Mouse (Mus musculus) embryonic facial prominence, embryonic 12.5 days (tissue): ENCODE results near the gene Gm11032. TPM values are rescaled to one million over a fixed set of nuclear protein-coding genes. Genes with fewer than 3 reads are reported as not detected.

Source experiments
- ATAC-seq: fragments of 200-750 bp; cut with Nextera tagmentation; 2 replicates; pipeline ENCODE4 v1.8.0; 2017; ENCODE audit not compliant: insufficient number of reproducible peaks, insufficient read depth, low FRiP score, low TSS enrichment
- H3K27ac ChIP-seq: fragments of 300-500 bp; sonication (generic); 2 replicates; pipeline ENCODE4 v1.5.1; 2016; ENCODE audit warnings: mild to moderate bottlenecking
- H3K27me3 ChIP-seq: fragments of 300-500 bp; sonication (generic); 2 replicates; pipeline ENCODE4 v1.6.1; 2016; ENCODE audit warnings: mild to moderate bottlenecking, moderate library complexity
- H3K36me3 ChIP-seq: fragments of 300-500 bp; sonication (generic); 2 replicates; pipeline ENCODE4 v1.6.1; 2016; ENCODE audit warnings: mild to moderate bottlenecking
- H3K4me1 ChIP-seq: fragments of 300-500 bp; sonication (generic); 2 replicates; pipeline ENCODE4 v1.6.1; 2016
- H3K4me2 ChIP-seq: fragments of 300-500 bp; sonication (generic); replicated peaks from 2 replicates; pipeline ENCODE4 v1.6.1; 2016; ENCODE audit warnings: mild to moderate bottlenecking, moderate library complexity
- H3K4me3 ChIP-seq: fragments of 300-500 bp; sonication (generic); 2 replicates; pipeline ENCODE4 v1.5.1; 2016; ENCODE audit warnings: mild to moderate bottlenecking
- H3K9ac ChIP-seq: fragments of 300-500 bp; sonication (generic); 2 replicates; pipeline ENCODE4 v1.6.1; 2016; ENCODE audit warnings: mild to moderate bottlenecking, moderate library complexity
- H3K9me3 ChIP-seq: fragments of 300-500 bp; sonication (generic); 2 replicates; pipeline ENCODE4 v1.6.1; 2016; ENCODE audit warnings: mild to moderate bottlenecking, moderate library complexity
- WGBS: fragments of 180-500 bp; shearing (Covaris S2); methylation state at CpG from one replicate; pipeline ENCODE4 v1.1.7; 2016; 5-methylcytosine and 5-hydroxymethylcytosine counted together
- polyA plus RNA-seq: library from polyadenylated mRNA; unstranded; fragments of >200 nt; fragmentation: Nextera tagmentation; extraction: Ambion mirVana; gene quantifications from 2 replicates; pipeline ENCODE4 v1.2.1, GENCODE M21; 2016

Gm11032 gene
- polyA plus RNA-seq, 1 experiment from 2014 or later: not detected

DNA sequence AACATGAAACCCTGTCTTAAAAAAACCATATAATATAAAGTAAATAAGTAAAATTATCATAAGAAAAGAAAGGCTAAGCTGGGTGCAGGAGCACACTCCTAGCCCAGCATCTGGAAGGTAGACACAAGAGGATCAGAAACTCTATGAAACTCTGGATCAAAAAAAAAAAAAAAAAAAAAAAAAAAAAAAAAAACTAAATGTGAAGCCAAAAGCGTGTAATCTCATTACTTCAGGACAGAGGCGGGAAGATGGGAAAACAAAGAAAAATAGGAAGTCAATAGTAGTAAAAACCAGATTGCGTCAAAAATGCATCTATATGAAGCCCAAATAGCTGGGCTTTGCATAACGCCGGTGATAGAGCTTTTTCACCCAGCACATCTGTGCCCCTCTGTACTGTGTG is 18.0 kb upstream of the Gm11032 start:
- Histone ChIP-seq H3K27me3 (no peaks in the 10 kb centered on the region), H3K9ac (no peak overlapping the region), H3K4me1 (peaks cover 7% of the 10 kb centered on the region; the same call in 1 of the 2 replicates), H3K36me3 (no peaks in the 10 kb centered on the region), H3K4me2 (no peak overlapping the region), H3K4me3 (no peak overlapping the region), H3K27ac (no peak overlapping the region), H3K9me3 (no peaks in the 10 kb centered on the region)
- 81% methylated on average over 5 of the region's 5 CpGs for WGBS
- no peak for ATAC-seq

DNA sequence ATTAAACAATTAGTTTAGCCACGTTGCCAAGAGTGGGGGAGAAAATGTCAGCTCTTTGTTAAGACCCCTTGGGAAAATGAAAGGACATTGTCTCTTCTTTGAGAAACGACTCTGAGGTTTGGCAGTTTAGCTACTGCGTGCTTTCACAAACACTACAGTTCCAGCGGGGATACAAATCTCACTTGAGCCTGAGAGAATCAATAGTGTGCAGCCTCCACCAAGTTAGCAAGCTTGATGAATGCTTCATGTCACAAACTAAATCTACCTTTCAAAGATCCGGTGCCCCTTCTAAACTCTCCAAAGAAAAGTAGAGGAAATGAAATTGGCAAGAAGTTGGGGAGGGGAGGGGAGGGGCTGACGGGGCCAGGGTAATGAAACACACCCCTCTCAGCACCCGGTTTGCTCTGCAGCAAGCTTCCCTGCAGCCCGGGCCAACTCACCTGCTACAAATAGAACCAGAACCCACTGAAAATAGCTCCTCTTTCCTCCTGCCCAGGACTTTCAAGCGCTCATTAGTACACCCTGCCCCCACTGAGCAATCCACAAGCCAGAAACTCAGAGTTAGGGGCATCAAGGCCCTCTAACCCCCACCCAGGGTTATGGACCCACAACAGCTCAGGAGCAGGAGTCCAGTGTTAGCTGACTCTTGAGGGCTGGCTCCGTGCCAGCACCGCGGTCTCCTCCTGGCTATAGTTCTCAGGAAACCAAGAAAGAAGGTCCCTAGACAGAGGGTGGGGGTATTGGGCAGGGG is 17.0 kb upstream of the Gm11032 start:
- Histone ChIP-seq H3K36me3 (no peaks in the 10 kb centered on the region), H3K4me1 (peaks cover 7% of the 10 kb centered on the region; the same call in 1 of the 2 replicates), H3K4me3 (no peak overlapping the region), H3K4me2 (no peak overlapping the region), H3K9ac (no peak overlapping the region), H3K9me3 (no peaks in the 10 kb centered on the region), H3K27ac (no peak overlapping the region), H3K27me3 (no peaks in the 10 kb centered on the region)
- ATAC-seq: no peak
- 42% methylated on average over 12 of the region's 12 CpGs for WGBS

DNA sequence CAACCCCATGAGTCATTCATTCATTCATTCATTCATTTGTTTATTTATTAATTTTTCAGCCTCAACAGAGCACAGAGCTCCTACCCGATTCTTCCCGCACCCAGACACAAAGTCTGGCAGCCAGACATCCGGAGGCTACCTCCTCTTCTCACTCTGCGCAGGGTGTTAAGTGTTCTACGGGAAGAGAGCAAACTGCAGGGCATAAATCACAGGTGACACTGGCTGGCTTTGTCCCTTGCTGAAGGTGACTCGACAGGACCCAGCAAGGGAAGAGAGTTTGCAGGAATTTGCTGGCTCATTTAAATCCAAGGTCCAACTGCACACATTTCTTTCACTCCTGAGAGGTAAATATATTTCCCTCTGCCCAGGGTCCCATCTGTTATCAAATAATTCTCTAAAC is 15.4 kb upstream of the Gm11032 start:
- ATAC-seq: no peak
- no peaks in the 10 kb centered on the region for H3K36me3 ChIP-seq
- H3K27ac ChIP-seq: no peak overlapping the region
- H3K4me2 ChIP-seq: no peak overlapping the region
- no peak overlapping the region for H3K9ac ChIP-seq
- H3K4me1 ChIP-seq: peaks cover 7% of the 10 kb centered on the region; the same call in 1 of the 2 replicates
- no peaks in the 10 kb centered on the region for H3K9me3 ChIP-seq
- H3K27me3 ChIP-seq: no peaks in the 10 kb centered on the region
- H3K4me3 ChIP-seq: no peak overlapping the region
- WGBS: 58% methylated on average over 6 of the region's 6 CpGs

DNA sequence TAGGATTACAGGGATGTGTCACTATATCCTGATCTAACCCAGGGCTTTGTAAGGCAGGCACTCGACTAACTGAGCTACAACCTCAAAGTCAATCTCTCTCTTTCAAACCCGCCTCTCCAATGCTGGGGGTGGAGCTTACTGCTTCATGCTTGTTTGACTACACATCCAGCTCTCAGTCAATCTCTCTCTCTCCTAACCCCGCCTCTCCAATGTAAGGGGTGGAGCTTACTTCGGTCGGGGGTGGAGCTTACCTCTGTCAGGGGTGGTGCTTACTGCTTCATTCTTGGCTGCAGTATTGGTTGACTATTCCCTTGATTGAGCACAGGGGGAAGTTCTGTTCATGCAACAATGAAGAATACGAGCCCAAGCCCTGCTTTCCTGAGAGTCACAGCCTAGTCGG is 14.5 kb upstream of the Gm11032 start:
- H3K27me3 ChIP-seq: no peaks in the 10 kb centered on the region
- no peak overlapping the region for H3K4me2 ChIP-seq
- H3K36me3 ChIP-seq: no peaks in the 10 kb centered on the region
- H3K9me3 ChIP-seq: no peaks in the 10 kb centered on the region
- peaks cover 7% of the 10 kb centered on the region; the same call in 1 of the 2 replicates for H3K4me1 ChIP-seq
- no peak overlapping the region for H3K4me3 ChIP-seq
- WGBS: 53% methylated on average over 7 of the region's 7 CpGs
- H3K27ac ChIP-seq: no peak overlapping the region
- H3K9ac ChIP-seq: no peak overlapping the region
- no peak for ATAC-seq

DNA sequence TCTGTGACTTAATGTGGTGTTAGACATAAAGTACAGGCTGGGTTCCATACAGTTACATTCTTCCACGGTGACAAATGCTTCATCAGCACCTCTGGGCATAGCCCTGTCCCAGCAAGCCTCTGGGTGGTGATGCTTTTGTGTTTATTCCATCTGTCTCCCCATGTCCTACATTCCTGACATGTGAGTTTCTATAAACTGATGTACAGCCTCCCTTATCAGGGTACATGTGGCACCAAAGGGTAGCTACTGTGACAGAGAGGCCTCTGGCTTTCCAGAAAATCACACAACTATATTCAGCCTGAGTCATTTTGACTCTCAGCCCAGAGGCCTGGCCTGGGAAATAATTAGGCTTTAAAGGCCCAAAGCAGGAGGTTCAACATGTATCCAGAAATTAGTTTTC is 13.3 kb upstream of the Gm11032 start:
- no peak for ATAC-seq
- Histone ChIP-seq H3K27me3 (no peaks in the 10 kb centered on the region), H3K4me1 (peaks cover 7% of the 10 kb centered on the region; the same call in 1 of the 2 replicates), H3K36me3 (no peaks in the 10 kb centered on the region), H3K9me3 (no peaks in the 10 kb centered on the region), H3K4me2 (no peak overlapping the region), H3K9ac (no peak overlapping the region), H3K4me3 (no peak overlapping the region), H3K27ac (no peak overlapping the region)
- WGBS: 69% methylated on average over 1 of the region's 1 CpGs

DNA sequence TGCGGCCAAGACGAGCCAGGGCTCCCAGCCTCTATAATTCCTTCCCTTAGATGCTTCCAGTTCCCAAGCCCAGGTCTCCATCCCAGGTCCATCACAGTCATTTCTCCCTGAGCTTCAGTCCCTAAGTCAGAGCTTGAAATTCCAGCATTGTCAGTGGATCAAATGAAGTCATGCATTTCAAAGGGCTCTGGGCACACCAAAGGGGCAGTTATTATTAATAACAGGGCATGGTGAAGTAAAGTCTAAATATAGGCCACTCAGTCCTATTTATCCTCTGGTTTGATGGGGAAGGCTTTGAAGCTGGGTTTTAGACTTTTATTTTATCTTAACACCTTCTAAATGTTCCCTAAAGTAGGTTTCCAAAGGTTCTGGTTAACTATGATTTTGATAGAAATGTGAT is 8.0 kb upstream of the Gm11032 start:
- ATAC-seq: no peak
- Histone ChIP-seq H3K4me2 (no peak overlapping the region), H3K4me1 (no peaks in the 10 kb centered on the region), H3K27me3 (no peaks in the 10 kb centered on the region), H3K9me3 (no peaks in the 10 kb centered on the region), H3K9ac (no peak overlapping the region), H3K36me3 (no peaks in the 10 kb centered on the region), H3K27ac (no peak overlapping the region), H3K4me3 (no peak overlapping the region)
- WGBS: 72% methylated on average over 2 of the region's 2 CpGs

DNA sequence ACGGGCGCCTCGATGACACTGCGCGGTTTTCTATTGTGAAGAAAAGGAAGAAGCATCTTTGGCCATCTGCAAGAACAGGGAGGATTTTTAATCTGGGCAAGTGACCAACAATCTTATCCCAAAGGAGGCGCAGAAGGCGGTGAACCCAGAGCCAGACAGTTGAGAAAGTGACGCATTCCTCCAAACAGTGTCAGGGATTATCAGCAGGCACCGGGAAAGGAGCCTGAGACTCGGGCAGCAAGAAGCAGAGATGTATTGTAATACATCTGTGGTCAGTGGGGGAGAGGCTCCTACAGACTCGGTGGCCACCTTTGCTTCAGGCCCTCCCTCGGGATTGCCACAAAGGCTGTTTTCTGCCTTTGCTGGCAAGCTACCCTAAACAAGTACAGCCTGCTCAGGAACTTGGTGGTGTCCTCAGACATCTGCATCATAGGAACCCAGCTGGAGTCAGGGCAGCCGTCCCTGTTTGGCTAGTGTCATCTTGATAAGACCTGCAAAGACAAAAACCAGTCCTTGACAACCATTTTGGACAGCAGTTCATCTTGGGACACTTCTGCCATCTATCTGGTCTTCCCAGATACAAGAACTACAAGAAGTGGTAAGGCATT is 738 bp downstream of the Gm11032 start:
- ATAC-seq: no peak
- no peaks in the 10 kb centered on the region for H3K36me3 ChIP-seq
- no peak overlapping the region for H3K4me3 ChIP-seq
- H3K9ac ChIP-seq: no peak overlapping the region
- 61% methylated on average over 13 of the region's 13 CpGs for WGBS
- no peaks in the 10 kb centered on the region for H3K4me1 ChIP-seq
- no peak overlapping the region for H3K4me2 ChIP-seq
- no peak overlapping the region for H3K27ac ChIP-seq
- no peaks in the 10 kb centered on the region for H3K27me3 ChIP-seq
- no peaks in the 10 kb centered on the region for H3K9me3 ChIP-seq

DNA sequence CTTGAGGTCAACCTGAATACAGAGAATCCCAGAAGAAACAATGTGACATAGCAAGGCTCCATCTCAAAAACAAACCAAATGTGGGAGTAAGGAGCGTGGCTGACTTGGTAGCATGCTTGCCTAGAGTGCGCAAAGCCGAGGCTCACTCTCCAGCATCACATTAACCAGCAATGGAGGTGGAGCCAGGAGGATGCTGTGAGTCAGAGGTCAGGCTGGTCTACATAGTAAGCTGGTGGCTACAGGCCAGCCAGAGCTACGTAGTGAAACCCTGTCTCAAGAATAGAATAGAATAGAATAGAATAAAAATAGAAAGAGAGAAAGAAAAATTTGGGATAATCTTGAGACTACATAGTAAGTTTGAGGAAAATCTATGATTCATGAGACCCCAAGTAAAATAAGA is 2.0 kb downstream of the Gm11032 start:
- 68% methylated on average over 4 of the region's 4 CpGs for WGBS
- H3K27me3 ChIP-seq: no peaks in the 10 kb centered on the region

DNA sequence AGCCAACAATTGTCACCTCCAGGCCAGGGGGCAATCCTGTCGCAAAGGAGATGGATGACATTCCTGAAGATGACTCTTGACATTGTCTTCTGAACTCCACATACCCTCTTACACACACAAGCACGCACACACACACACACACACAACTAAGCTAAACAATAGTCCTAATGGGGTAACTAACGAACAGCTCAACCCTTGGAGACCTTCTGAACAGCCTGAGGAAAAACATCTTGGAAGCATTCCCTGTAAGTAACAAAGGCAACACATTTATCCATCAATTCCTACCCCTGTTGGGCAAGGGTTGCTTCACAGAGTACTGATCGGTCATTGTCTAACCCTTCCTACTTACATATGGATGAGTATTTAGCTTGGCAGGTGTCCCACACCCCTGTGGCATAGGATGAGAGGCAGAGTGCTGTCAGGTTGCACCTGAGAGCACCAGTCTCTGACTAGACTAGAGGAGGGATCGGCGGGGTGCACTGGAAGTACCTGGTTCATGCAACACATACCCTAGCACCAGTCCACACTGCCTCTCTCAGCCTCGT is 2.6 kb downstream of the Gm11032 start:
- Histone ChIP-seq H3K9ac (no peak overlapping the region), H3K27me3 (no peaks in the 10 kb centered on the region), H3K4me2 (no peak overlapping the region), H3K36me3 (no peaks in the 10 kb centered on the region), H3K9me3 (no peaks in the 10 kb centered on the region), H3K4me1 (no peaks in the 10 kb centered on the region), H3K4me3 (no peak overlapping the region), H3K27ac (no peak overlapping the region)
- WGBS: 75% methylated on average over 7 of the region's 7 CpGs
- ATAC-seq: no peak

More for the DNA sequence above, 2.0 kb downstream of the Gm11032 start:
- H3K36me3 ChIP-seq: no peaks in the 10 kb centered on the region
- no peaks in the 10 kb centered on the region for H3K9me3 ChIP-seq
- no peak overlapping the region for H3K4me3 ChIP-seq
- ATAC-seq: no peak
- H3K27ac ChIP-seq: no peak overlapping the region
- H3K4me1 ChIP-seq: no peaks in the 10 kb centered on the region
- H3K4me2 ChIP-seq: no peak overlapping the region
- no peak overlapping the region for H3K9ac ChIP-seq

DNA sequence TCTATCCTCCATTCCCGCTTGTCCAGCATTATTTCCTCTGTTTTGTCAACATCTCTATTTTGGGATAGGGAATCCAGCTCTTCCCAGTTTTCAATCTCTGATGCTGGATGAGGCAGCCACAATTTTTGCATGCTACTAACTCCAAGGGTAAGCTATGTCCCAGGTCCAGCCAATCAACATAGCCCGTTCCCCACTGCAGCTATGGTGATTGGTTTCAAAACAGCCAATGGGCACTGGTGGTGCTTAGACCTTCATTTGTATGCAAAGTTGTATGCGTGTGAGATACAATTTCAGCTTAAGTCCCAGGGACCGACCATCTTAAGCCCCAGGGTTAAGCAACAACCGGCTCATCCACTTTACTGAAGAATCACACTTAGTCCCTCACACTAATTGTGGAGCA is 3.1 kb downstream of the Gm11032 start:
- no peak overlapping the region for H3K27ac ChIP-seq
- H3K9me3 ChIP-seq: no peaks in the 10 kb centered on the region
- no peak for ATAC-seq
- no peaks in the 10 kb centered on the region for H3K36me3 ChIP-seq
- H3K4me1 ChIP-seq: no peaks in the 10 kb centered on the region
- H3K4me3 ChIP-seq: no peak overlapping the region
- H3K9ac ChIP-seq: no peak overlapping the region
- H3K27me3 ChIP-seq: no peaks in the 10 kb centered on the region
- WGBS: 60% methylated on average over 5 of the region's 5 CpGs
- no peak overlapping the region for H3K4me2 ChIP-seq

DNA sequence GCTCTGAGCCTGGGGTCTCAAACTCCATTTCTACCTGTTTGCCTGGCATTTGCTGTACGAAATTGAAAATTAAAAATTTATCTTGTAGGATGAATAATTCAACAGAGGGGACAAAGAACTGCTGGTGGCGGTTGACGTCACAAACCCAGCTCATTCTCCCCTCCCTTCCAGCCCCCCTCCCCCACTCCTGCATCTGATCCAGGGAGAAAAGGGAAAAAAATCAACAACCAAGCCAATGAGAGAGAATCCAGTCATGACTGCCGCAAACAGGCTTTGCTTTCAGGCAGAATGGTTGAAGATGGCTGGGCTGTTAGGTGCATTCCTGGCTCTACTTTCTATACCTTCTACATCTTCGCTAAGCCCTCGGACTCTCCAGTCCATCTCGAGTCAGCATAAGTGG is 6.1 kb downstream of the Gm11032 start:
- 73% methylated on average over 7 of the region's 7 CpGs for WGBS
- no peaks in the 10 kb centered on the region for H3K27me3 ChIP-seq
- no peak overlapping the region for H3K4me2 ChIP-seq
- no peaks in the 10 kb centered on the region for H3K9me3 ChIP-seq
- no peak overlapping the region for H3K4me3 ChIP-seq
- no peak overlapping the region for H3K9ac ChIP-seq
- H3K36me3 ChIP-seq: no peaks in the 10 kb centered on the region
- H3K4me1 ChIP-seq: peaks cover 10% of the 10 kb centered on the region; the same call in 1 of the 2 replicates
- H3K27ac ChIP-seq: no peak overlapping the region
- no peak for ATAC-seq

DNA sequence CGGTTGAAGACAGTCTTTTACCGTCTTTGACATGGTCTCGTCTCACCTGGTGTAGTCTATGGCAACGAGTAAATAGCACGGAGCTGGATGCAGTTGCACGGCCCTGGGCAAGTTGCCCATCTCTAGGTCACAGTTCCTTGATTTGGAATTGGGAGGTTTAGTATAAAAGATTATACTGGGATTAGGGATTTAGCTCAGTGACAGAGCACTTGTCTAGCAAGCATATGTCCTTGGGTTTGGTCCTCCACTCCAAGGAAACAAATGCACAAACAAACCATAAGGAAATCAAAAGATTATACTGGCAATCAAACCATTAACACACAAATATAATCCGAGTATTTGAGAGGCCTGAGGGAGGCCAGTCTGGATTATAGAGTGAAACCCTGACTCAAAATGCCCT is 7.8 kb downstream of the Gm11032 start:
- Histone ChIP-seq H3K27me3 (no peaks in the 10 kb centered on the region), H3K36me3 (no peaks in the 10 kb centered on the region), H3K9me3 (no peaks in the 10 kb centered on the region), H3K4me3 (no peak overlapping the region), H3K4me2 (no peak overlapping the region), H3K4me1 (peaks cover 10% of the 10 kb centered on the region; the same call in 1 of the 2 replicates), H3K27ac (no peak overlapping the region), H3K9ac (no peak overlapping the region)
- WGBS: 80% methylated on average over 7 of the region's 7 CpGs
- no peak for ATAC-seq
